Mouse (Mus musculus): ENCODE measurements around the gene Ydjc. TPM values are rescaled to one million over a fixed set of nuclear protein-coding genes. Genes with fewer than 3 reads are reported as not detected.

Gene Ydjc
- 14.3 and 25.8 TPM in 2 replicates for total RNA-seq (2017)

DNA sequence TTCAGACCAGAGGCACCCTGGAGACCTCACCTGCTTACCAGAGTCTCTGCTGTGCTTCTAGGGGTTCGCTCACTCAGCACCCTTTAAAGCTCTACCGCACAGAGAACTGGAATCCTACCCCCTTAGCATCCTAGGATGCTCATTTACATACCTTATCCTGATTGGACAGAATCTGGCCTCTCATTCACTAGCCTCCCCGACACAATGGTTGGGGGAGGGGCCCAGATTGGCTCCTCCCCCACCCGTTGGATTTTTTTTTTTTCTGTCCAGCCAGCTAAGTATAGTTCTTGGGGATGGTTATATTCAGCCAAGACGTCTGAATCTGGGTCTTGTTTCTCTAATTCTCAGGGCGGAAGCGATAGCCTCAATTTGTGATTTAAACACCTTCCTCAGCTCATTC is at the start of gene Ydjc:
Gene Ydjc (plus strand): TSS at position 283 of the 400 bp plus-strand sequence.
- peak; percentile 52 for ATAC-seq (replicated peaks; ENCODE audit: low read depth, poor library complexity, severe bottlenecking)

DNA sequence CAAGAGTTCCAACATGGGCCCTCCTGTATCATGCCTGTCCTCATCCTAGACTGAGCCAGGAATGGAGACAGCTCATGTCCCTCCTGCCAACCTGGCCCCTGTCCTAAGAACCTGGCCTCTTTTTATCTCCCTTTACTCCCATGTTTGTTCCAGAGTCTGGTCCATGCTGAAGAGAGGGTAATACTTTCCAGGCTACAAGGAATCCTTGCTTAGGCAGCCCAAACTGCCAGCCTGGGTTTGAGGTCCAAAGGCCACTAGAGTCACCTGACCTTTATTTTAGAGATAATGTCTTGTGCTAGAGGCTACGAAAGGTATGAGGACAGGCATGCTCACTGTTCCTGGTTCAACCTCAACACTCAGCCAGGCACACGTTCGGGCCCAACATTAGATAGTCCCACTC is 47.5 kb upstream of the Ydjc start:
- ATAC-seq (replicated peaks; ENCODE audit: low read depth, poor library complexity, severe bottlenecking) = no peak

DNA sequence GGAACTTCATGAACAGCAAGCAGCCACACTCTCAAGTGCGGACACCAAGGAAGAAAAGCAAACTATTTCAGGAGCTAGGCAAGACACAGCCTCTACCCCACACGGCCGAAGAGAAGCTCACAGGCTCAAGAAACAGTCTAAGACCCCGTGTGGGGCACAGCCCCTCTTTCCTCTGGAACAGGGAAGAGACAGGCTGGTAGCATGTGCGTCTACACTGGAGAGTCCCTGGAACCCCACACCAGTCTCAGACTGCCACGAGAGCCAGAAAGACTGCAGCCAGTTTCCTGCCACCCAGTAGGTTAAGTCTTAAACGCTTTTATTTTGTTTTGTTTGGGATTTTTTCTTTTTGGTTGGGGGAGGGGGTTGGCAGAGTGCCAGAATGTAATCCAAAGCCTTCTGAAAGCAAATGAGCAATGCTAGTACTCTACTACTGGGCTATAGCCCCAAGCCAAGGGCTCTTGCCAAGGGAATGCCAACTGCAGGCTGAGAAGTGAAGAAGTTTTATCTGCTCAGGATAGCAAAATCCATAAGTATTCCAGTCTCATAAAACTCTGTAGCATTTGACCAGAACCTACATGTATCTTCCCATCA is 41.7 kb upstream of the Ydjc start:
- ATAC-seq (replicated peaks; ENCODE audit: low read depth, poor library complexity, severe bottlenecking) = no peak

DNA sequence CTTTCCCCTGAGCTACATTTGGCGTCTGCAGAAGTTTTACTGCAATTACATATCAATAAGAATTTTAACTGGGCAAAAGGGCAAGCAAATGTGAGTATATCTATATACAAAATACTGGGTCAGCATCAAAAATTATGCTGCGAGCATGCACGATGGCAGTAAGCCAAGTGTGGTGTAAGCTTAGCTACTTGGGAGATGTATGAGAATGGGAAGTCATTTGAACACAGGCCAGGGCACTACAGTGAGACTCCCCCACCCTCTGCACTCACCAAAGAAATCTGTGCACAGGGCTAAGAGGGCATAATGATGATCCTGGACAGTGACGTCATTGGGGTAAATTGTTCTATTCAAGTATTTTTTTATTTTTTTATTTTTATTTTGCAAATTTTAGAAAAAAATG is 39.8 kb upstream of the Ydjc start:
- ATAC-seq (replicated peaks; ENCODE audit: low read depth, poor library complexity, severe bottlenecking) = no peak

DNA sequence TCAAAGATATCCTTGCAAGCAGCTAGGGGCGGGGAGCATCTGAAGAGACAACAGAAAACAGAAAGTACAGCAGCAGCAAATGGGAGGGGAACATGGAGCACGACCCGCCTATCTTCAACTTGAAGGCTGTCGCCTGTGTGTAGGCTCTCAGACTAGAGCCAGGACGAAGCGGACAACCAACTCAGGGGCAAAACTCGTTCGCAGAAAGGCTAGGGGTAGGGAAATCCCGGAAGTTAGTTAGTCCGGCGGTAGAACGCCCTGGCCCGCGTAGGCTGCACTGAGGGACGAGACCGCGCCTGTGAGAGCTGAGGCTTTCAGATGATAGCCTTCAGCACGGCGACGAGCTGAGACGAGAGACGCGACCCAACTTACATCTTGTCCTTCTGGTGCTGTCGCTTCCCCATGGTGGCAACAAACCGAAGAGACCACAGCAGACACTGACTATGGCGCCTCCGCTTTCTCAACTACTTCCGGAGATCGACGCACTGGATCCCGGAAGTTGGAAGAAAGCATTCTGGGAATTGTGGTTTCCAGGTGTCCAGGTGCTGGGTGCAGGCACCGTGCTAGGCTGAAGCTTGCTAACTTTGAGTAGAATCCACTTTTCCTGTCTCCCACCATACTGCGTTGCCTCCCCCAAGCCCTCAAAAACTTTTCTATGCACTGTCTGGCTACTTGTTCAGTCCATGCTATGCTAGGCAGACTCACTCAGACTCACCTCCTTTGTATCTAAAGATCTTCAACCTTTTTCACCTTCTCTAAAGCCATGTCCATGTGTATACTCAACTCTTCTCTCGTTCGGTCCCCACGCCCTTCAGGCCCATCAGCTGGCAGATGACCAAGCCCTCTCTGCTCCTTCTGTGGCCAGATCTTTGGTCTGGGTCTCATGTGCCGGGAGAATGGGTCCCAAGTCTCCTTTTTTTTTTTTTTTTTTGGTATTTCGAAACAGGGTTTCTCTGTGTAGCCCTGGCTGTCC is 33.4 kb upstream of the Ydjc start, which contains the start of gene Ppil2:
Gene Ppil2 (minus strand): TSS at position 487 of the 973 bp plus-strand sequence.
- peak; percentile 86 for ATAC-seq (replicated peaks; ENCODE audit: low read depth, poor library complexity, severe bottlenecking)

DNA sequence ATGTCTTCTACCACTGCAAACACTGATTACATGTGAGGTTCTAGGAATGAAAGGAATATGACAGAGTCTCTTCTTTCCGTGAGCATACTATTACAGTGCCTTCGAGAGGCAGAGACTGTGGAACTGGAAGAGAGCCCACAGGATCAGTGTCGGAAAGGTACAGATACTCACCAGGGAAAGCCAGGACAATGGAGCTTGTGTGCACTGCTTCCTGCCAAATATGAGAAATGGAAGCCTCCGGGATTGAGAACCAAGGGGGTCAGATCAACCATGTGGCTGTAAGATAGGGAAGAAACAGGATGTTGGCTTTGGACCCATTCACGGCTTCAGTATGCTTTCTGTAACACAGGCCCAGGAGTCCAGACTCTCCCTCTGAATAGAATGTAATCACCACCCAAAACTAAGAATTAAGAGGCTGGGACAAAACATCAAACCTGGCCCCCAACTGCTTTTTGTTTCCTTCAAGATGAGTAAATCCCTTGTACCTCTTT is 27.1 kb upstream of the Ydjc start:
- no peak for ATAC-seq (replicated peaks; ENCODE audit: low read depth, poor library complexity, severe bottlenecking)

DNA sequence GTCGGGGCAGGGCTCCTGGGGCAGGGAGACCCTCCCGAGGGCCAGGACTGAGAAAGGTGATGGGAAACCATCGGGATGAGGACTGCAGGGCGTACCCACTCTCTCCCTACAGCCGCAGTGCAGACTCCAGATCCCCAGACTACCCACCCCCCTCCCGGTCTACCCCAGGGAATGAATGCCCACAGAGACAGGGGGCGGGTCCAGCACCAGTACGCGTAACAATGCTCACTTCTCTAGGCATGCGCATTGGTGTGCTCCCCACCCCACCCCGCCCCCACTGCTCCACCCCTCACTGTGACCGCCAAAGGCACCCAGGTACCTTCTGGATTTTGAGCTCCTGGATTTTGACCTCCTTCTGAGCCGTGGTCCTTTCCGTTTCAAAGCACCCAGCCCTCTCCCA is 22.9 kb upstream of the Ydjc start:
- ATAC-seq (replicated peaks; ENCODE audit: low read depth, poor library complexity, severe bottlenecking) = no peak

DNA sequence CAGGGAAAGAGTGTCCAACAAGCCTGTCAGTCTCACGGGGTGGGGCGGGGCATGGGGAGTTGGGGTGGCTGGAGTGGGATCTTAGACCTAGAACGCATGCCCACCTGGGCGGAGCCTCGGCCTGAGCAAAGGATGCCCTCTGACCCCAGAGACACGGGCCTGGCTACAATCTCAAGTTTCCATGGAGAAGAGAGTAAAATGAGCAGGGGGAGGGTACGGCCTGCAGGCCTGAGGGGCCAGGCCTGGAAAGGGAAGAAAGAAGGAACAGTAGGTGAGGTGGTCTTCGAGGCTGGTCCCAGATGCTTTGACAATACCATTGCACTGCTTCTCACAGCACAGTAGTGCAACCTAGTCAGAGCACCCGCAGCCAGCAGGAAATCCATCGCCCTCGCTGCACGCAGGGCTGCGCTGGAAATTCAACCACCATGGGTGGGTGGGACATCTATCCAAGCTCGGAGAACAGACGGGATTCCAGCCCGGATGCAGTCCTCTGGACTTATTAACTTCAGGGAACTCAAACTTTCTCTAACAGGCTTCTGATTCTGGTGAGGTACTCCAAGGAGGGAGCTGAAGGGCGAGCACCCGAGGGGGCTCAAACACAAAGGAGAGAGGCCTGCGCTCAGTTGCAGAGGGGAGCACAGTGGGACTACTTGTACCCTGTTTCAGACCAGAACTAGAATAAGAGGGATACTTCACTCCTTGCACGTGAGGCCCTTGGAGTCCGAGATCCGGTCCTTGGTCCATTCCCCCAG is 20.1 kb upstream of the Ydjc start:
- ATAC-seq (replicated peaks; ENCODE audit: low read depth, poor library complexity, severe bottlenecking) = no peak; the same call in 1 of the 2 replicates

DNA sequence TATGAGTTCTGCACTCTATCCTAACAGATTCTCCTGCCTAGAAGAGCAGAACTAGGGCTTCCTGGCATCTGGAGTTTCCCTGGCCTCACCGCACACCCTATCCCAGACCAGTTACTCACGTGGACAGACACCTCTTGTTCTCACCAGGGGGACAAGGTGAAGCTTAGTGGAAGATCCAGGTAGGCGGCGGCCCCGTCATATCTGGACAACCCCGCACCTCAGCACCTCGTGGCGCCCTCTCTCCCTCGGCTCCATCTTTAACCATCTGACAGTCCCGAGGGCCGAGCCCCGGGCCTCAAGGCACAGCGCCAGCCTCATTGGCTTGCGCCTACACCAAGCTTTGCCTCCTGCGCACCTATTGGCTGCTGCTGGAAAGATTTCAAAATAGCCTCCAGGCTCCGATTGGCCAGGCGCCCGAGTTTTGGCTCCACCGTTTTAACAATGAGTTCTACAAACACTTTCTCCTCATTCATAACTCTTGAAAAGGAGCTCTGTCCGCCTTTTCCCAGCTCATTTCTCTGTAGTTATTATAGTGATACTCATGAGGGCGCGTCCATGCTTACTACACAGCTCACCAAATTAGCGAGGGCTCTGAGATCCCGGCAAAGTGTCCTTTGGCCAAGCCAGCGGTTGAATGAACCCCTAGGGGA is 19.4 kb upstream of the Ydjc start, which contains the start of gene 2610318N02Rik:
Gene 2610318N02Rik (minus strand): TSS at position 297 of the 650 bp plus-strand sequence.
- peak; percentile 97 for ATAC-seq (replicated peaks; ENCODE audit: low read depth, poor library complexity, severe bottlenecking)

DNA sequence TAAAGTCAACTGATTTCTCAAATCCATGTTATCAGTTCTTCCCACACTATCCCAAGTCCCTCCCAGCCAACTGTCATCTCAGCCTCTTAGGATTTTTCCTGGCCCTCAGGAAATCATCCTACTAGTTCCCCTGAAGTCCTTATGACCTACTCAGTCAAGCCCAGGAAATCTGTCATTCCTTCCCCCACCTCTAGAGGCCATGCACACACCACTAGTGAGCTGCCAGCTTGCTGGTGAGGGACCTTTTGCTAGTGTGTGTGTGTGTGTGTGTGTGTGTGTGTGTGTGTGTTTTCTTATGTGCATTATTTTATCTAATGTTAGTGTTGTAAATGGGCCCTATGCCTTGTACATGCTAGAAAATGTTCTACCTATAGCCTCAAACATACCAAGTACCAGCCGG is 17.1 kb upstream of the Ydjc start:
- peak; percentile 30; the same call in 1 of the 2 replicates for ATAC-seq (replicated peaks; ENCODE audit: low read depth, poor library complexity, severe bottlenecking)

DNA sequence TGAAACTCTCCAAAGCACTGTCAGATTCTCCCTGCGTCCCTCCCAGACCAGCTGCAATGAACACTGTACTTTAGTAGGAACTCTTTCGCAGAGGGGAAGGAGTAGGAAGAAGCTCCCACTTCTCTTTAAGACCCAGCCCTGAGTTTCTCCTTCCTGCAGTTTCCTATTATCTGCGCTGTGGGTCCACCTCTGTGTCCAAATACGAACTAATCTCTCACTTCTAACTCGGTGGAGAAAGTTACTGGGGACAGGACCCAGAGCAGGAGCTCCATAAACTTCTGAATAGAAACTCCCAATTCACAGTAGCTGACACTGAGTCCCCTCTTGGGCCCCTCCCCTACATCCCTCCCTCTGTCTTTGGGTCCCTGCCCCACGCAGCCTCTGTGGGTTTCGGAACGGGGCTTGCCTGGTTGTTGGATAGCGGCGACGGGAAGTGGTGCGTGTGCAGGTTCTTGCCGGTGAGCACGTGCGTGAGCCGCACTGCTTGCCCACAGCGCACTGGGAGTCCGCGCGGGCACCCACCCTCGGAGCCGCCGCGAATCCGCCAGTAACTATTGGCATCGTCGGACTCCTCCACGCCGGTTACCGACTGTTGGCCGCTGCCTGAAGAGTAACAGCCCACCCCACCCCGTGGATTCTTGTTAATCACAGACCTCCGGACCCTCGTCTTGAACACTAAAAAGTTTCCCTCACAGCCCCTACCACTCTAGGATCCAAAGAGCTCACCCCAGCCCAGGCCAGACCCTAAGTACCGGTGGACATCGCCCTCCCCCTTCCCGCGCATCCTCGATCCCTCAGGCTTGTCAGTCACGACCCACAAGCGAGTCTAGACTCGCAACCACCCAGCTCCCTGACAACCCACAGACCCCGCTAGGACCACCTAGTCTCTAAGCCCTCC is 13.0 kb upstream of the Ydjc start:
- peak; percentile 27 for ATAC-seq (replicated peaks; ENCODE audit: low read depth, poor library complexity, severe bottlenecking)

DNA sequence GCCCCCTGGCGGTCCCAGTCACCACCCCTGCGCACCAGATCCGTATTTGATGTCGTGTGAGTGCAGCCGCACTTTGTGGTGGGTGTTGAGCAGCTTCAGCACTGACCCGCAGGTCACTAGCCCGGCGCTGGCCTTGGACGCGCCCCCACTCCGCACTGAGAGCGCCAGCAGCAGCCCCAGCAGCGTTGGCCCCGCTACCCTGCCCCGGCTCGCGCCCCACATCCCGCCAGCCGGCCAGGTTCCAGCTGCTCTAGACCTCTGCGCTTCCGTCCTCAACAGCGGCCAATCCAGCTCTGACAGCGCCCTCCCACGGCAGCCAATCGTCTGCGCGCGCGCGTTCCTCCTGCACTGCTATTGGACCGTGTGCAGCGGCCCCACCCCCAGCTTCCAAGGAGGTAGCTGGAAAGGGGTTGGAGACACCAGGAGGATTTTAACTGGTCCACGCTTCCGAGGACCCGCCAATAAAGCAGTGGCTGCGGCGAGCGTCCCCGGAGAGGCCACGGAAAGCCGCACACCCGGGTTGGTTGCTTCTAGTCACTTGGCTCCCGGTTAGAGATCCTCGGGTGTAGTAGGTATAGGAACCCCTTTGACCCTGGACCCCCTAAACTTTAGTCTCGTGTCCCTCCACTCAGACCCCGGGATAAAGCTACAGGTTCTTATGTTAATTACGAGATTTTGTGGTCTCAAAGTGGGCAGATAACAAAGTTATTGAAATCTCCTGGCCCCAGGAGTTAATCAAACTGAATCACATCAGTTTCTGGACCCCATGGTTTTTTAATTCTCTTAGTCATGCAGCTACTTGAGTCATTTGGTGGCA is 12.1 kb upstream of the Ydjc start, which contains the start of gene Sdf2l1:
Gene Sdf2l1 (minus strand): TSS at position 295 of the 817 bp plus-strand sequence.
- ATAC-seq (replicated peaks; ENCODE audit: low read depth, poor library complexity, severe bottlenecking) = peak; percentile 97

DNA sequence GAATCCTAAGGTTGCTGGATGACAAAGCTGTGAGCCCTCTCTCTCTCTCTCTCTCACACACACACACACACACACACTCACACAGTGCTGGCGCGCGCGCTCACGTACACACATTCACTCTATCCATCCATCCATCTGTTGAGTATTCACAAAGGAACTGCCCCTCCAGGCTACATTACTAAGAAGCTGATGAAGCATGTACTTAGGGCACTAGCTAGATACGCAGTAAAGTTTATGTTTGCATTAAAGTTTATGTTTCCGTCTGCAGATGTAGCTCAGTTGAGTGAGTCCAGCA is 11.6 kb upstream of the Ydjc start:
- ATAC-seq (replicated peaks; ENCODE audit: low read depth, poor library complexity, severe bottlenecking) = no peak

DNA sequence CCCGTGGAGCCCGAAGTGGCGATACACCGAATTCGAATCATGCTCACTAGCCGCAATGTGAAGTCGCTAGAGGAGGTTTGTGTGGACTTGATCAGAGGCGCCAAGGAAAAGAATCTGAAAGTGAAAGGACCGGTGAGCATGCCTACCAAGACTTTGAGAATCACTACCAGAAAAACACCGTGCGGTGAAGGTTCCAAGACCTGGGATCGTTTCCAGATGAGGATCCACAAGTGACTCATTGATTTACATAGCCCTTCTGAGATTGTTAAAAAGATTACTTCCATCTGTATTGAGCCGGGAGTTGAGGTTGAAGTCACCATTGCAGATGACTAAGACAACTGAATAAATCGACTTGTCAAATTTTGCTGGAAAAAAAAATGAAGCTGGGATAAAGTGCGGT is 7.1 kb upstream of the Ydjc start:
- no peak for ATAC-seq (replicated peaks; ENCODE audit: low read depth, poor library complexity, severe bottlenecking)

DNA sequence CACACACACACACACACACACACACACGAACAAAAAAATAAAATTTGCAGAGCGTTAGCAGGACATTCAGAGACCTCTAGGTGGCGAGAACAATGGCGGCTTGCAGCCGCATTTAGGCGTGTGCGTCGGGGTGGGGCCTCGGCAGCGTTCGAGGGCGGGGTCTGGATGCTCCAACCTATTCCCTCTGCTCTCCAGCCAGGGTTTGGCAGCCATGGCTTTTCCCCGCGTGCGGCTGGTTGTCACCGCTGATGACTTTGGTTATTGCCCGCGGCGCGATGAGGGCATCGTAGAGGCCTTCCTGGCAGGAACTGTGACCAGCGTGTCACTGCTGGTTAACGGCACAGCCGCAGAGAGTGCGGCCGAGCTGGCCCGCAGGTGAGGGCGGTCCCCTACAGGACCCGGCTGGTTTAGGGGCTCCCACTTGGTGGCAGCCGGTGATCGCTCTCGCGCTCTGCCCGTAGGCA is 2.4 kb downstream of the Ydjc start, which contains the start of gene Ccdc116:
Gene Ccdc116 (minus strand): TSS at position 458 of the 464 bp plus-strand sequence.
- ATAC-seq (replicated peaks; ENCODE audit: low read depth, poor library complexity, severe bottlenecking) = peak; percentile 91

DNA sequence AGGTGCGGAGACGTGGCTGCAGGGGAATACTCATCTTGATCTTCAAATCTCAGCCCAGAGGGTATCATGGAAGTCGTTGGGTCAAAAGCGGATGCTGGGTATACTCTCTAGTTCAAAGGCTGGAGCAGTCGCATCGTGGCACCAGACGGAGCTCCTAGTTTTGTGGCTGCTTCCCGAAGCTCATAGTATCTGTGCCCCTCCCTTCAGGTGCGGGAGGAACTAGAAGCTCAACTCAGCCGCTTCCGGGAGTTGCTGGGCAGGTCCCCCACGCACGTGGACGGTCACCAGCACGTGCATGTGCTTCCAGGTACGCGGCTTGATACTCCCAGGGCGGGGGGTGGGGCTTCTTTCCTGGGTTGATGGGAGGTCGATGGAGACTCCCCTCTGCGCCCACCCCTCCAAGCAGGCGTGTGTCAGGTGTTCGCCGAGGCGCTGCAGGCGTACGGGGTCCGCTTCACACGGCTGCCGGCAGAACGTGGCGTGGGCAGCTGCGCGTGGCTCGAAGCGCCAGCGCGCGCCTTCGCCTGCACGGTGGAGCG is 3.0 kb downstream of the Ydjc start:
- 0 out of 2 replicates have a peak, but pooled peaks have one; percentile 10 for ATAC-seq (replicated peaks; ENCODE audit: low read depth, poor library complexity, severe bottlenecking)

DNA sequence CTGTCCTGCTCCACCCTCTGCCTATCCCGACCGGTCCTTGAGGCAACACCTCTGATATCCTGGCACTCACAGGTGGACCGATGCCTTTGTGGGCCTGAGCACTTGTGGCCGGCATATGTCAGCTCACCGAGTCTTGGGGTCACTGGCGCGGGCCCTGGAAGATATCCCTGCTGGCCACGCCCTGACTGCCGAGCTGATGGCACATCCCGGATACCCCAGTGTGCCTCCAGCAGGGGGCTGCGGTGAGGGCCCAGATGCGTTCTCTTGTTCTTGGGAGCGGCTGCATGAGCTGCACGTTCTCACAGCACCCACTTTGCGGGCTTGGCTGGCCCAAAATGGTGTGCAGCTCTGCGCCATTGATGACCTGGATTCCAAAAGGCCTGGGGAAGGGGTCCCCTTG is 3.7 kb downstream of the Ydjc start:
- peak; percentile 31; the same call in 1 of the 2 replicates for ATAC-seq (replicated peaks; ENCODE audit: low read depth, poor library complexity, severe bottlenecking)
